Mouse (Mus musculus): ENCODE measurements at regions not wholly inside any gene's neighbourhood (a gene's known extent, or its start where the extent isn't known, plus 50 kb on each side); places are given as distances from the start of the nearest gene placed in this dataset.

GRCm38 (mm10) chr3:104712711-104713110 is 68.1 kb upstream of the Ppm1j start:
- DNase-seq (ENCODE audit: low spot score in 2 of 2) = no peak

DNA sequence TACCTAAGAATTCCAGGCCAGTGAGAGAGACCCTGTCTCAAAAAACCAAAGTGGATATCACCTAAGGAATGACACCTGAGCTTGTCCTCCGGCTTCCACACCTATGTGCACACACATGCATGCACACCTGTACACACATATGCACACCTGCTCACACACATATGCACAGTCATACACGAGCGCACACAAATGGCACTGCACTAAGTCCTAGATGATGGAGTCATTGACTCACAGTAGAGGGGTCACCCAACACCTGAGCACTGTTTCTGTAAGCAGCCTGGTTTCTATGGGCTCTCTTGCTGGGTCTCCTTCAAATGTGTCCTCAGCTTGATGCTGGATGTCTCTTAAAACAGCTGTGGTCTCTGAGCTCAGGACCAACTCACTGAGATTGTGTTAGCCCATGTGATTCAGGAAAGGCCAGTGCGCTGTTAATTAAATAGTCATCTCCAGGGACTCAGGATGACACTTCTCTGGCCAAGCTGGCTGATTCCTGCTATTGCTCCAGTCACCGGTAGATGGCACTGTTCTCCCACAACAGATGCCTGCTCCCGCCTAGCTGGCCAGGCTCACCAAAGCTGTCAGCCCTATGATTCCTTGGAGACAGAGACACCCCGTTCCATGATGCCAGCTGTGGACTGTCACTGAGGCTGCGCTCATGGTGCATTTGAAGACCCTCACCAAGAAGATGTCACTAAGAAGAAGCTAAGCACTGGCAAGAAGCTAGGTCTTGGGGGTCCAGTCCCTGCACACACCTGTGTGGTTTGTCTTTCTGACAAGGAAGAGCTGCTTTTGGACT is 66.8 kb upstream of the Ppm1j start:
- peak; percentile 36 to 37 for DNase-seq (ENCODE audit: low spot score in 2 of 2)

GRCm38 (mm10) chr3:104714679-104715326 is 66.1 kb upstream of the Ppm1j start:
- DNase-seq (ENCODE audit: low spot score in 2 of 2) = peak; percentile 16 to 34
